Mouse (Mus musculus) heart, adult 2 months (tissue): ENCODE measurements around the gene Ccdc92b. TPM values are rescaled to one million over a fixed set of nuclear protein-coding genes. Genes with fewer than 3 reads are reported as not detected.
A peak's percentile ranks its signal among the peaks of the same experiment; 100 is the strongest.

ENCODE experiments used
- DNase-seq, 2 experiments: peaks; one replicate each; pipeline ENCODE4 v3.0.0; 2021
- H3K27ac ChIP-seq: fragments of 200-600 bp; 2 replicates; pipeline ENCODE4 v1.8.1; 2022
- H3K27me3 ChIP-seq: fragments of 200-500 bp; 2 replicates; pipeline ENCODE4 v1.6.1; 2012; ENCODE audit warnings: mild to moderate bottlenecking, low read length, inconsistent platforms, mixed read lengths; ENCODE audit not compliant: control insufficient read depth, insufficient read depth
- H3K36me3 ChIP-seq: fragments of 200-500 bp; 2 replicates; pipeline ENCODE4 v1.6.1; 2012; ENCODE audit warnings: low read length, inconsistent platforms; ENCODE audit not compliant: control insufficient read depth, insufficient read depth
- H3K4me1 ChIP-seq: fragments of 200-500 bp; 2 replicates; pipeline ENCODE4 v1.6.1; 2011; ENCODE audit warnings: low read length; ENCODE audit not compliant: control insufficient read depth, insufficient read depth
- H3K4me3 ChIP-seq: fragments of 200-600 bp; 2 replicates; pipeline ENCODE4 v1.8.1; 2022
- H3K79me2 ChIP-seq: fragments of 200-500 bp; replicated peaks from 2 replicates; pipeline ENCODE4 v1.6.1; 2012; ENCODE audit warnings: mild to moderate bottlenecking, inconsistent platforms, low read length, moderate library complexity, mixed read lengths; ENCODE audit not compliant: control insufficient read depth, insufficient read depth
- H3K9ac ChIP-seq: fragments of 200-500 bp; 2 replicates; pipeline ENCODE4 v1.6.1; 2012; ENCODE audit warnings: low read depth, mild to moderate bottlenecking, control low read depth, inconsistent platforms, low read length, mixed read lengths
- CTCF ChIP-seq: fragments of 200-600 bp; IDR thresholded peaks from 2 replicates; pipeline ENCODE4 v1.8.1; 2022; ENCODE audit warnings: antibody characterized with exemption, mild to moderate bottlenecking, moderate library complexity
- EP300 ChIP-seq: fragments of 200-500 bp; IDR thresholded peaks from 2 replicates; pipeline ENCODE4 v1.6.1; 2011; ENCODE audit warnings: low read depth, low read length, control low read depth; ENCODE audit not compliant: insufficient read depth
- POLR2A ChIP-seq: fragments of 200-500 bp; IDR thresholded peaks from 2 replicates; pipeline ENCODE4 v1.6.1; 2011; ENCODE audit warnings: mild to moderate bottlenecking, low read depth, low read length, control low read depth; ENCODE audit not compliant: insufficient read depth
- WGBS: fragments of 180-500 bp; shearing (Covaris S2); methylation state at CpG from one replicate; pipeline ENCODE4 v1.1.7; 2018; 5-methylcytosine and 5-hydroxymethylcytosine counted together
- intact Hi-C: fragments of 180-260 bp; cut with DNase I; formaldehyde crosslinking; loops from one replicate; pipeline ENCODE4 v1.15.1; 2025
- polyA plus RNA-seq: library from polyadenylated mRNA; depleted of rRNA; stranded (reverse); fragments of >200 nt; gene quantifications from 2 replicates; pipeline ENCODE4 v1.2.3, GENCODE M21; 2012
- total RNA-seq, 2 experiments: library from RNA; stranded (reverse); gene quantifications; 2 replicates each; pipeline ENCODE4 v1.2.3; 2021

Ccdc92b gene
- total and polyA plus RNA-seq, 3 experiments = 0.23 to 0.32 (median 0.27) TPM

DNA sequence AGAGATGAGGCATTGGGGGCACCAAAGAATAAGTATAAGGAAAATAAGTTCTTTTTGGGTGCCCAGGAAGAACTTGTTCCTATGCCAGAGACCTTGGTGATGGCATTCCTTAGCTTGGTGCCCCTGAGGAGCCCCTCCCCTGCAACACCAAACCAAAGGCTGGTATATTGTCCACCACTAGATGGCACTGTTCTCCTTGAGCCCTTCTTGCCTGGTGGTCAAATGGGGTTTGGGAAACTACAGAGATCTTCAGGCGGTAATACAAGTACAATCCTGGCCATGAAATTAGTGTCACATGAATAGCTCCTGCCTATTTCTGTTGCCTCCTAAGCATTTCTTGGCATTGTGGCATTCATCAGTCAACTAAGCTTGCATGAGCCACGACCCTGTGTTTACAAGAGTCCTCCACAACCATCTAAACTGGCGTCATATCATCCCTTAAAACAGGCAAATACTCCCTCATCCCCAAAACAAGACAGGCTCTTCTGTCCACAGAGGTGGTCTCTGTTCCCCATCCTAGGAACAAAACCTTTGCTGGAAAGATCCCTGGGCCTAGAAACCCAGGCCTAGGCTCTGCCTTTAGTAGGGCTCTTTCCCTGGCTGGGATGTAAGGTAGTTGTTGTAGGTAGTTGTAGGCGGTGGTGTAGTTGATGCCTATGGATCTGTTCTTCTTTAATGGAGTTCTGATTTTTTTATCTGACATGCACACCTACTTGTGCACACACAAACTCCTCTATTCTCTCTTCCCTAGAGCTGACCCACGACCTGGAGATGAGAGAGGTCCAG is 15.3 kb downstream of the Ccdc92b start:
- Histone ChIP-seq H3K4me1 (peaks cover 10% of the 10 kb centered on the region), H3K9ac (no peak overlapping the region), H3K27ac (no peak overlapping the region), H3K79me2 (no peaks in the 10 kb centered on the region), H3K36me3 (no peaks in the 10 kb centered on the region), H3K27me3 (no peaks in the 10 kb centered on the region), H3K4me3 (no peak overlapping the region)
- intact Hi-C loops = loop anchor here (1.0 to 2.0 kb wide), 2 partner anchors 134 to 180 kb away; no protein-coding TSS in a partner anchor
- TF ChIP-seq CTCF (peak; percentile 90), POLR2A (no peak), EP300 (peak; percentile 63; the same call in 1 of the 2 replicates)
- WGBS = 72% methylated on average over 5 of the region's 5 CpGs
- peak; percentile 53 for DNase-seq

GRCm38 (mm10) chr11:74637486-74637885 is 18.1 kb downstream of the Ccdc92b start:
- DNase-seq = peak in 1 of 2 experiments; percentile 12
- Histone ChIP-seq H3K27ac (peak overlapping the region; percentile 84), H3K79me2 (no peaks in the 10 kb centered on the region), H3K9ac (peak overlapping the region; percentile 94), H3K36me3 (no peaks in the 10 kb centered on the region), H3K4me3 (peak overlapping the region; percentile 83), H3K27me3 (no peaks in the 10 kb centered on the region), H3K4me1 (peaks cover 10% of the 10 kb centered on the region)
- intact Hi-C loops = no loop called here
- 20% methylated on average over 8 of the region's 8 CpGs for WGBS
- TF ChIP-seq CTCF (no peak), POLR2A (no peak), EP300 (no peak)

DNA sequence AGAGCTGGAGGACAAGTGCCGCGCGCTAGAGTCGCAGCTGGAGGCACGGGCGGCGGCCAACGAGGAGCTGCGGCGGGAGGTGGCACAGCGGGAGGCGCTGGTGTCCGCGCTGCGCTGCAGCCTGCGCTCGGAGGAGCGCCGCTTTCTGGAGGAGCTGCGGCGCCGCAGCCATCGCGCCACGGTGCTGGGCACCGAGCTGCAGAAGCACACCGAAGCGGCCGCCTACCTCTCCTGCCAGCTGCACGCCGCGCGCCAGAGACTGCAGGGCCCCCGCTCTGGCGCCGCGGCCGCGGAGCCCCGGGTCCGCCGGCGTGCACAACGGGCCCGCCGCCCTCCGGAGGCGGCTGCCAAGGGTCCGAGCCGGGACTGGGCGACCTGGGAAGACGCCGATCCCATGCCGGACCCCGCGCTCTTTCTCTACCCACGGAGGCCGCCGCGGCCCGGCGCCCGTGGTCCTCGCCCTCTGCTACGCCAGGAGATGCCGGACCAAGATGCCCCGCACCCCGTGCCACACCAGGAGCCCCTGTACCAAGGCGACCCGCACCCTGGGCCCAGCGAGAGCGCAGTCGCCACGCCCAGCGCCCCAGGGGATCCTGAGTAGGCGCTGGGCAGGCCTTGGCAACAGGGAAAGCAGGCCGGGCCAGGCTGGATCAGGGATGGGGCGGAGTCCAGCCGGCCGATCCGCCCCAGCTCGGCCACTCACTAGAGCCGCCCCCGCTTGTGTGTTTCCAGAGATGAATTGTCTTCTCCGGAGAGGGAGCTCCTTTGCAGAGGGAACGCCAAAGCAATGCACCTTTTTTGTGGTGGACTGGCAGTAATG is 18.8 kb downstream of the Ccdc92b start:
- Histone ChIP-seq H3K36me3 (no peaks in the 10 kb centered on the region), H3K4me1 (peaks cover 10% of the 10 kb centered on the region), H3K4me3 (peak overlapping the region; percentile 83), H3K9ac (peak overlapping the region; percentile 94), H3K27ac (peak overlapping the region; percentile 84), H3K79me2 (no peaks in the 10 kb centered on the region), H3K27me3 (no peaks in the 10 kb centered on the region)
- peak; percentile 87 to 89 for DNase-seq
- TF ChIP-seq EP300 (0 out of 2 replicates have a peak, but pooled peaks have one; percentile 5), CTCF (peak; percentile 72), POLR2A (peak; percentile 85)
- under 1% methylated on average over 85 of the region's 86 CpGs for WGBS
- intact Hi-C loops = loop anchor here (1.0 kb wide), 1 partner anchor 10 kb away; no protein-coding TSS in a partner anchor

GRCm38 (mm10) chr11:74638791-74639411 is 19.5 kb downstream of the Ccdc92b start:
- peak overlapping the region; percentile 94 for H3K9ac ChIP-seq
- no peaks in the 10 kb centered on the region for H3K27me3 ChIP-seq
- 6% methylated on average over 9 of the region's 9 CpGs for WGBS
- peaks cover 10% of the 10 kb centered on the region for H3K4me1 ChIP-seq
- DNase-seq = no peak
- H3K36me3 ChIP-seq = no peaks in the 10 kb centered on the region
- no peak for TF ChIP-seq CTCF
- no peak for TF ChIP-seq EP300
- TF ChIP-seq POLR2A = no peak
- H3K79me2 ChIP-seq = no peaks in the 10 kb centered on the region
- peak overlapping the region; percentile 83 for H3K4me3 ChIP-seq
- intact Hi-C loops = loop anchor here (1.0 kb wide), 1 partner anchor 9 kb away; no protein-coding TSS in a partner anchor
- peak overlapping the region; percentile 84 for H3K27ac ChIP-seq

- intact Hi-C loops = no loop called here
- Histone ChIP-seq H3K79me2 (no peaks in the 10 kb centered on the region), H3K27ac (no peak overlapping the region), H3K27me3 (no peaks in the 10 kb centered on the region), H3K9ac (no peak overlapping the region), H3K4me1 (peaks cover 10% of the 10 kb centered on the region), H3K36me3 (no peaks in the 10 kb centered on the region), H3K4me3 (no peak overlapping the region)
- WGBS = 11% methylated on average over 1 of the region's 1 CpGs
- TF ChIP-seq POLR2A (no peak), CTCF (no peak), EP300 (no peak)
- DNase-seq = no peak
These were observed 20.2 kb downstream of the Ccdc92b start for GRCm38 (mm10) chr11:74639628-74640027.
